In the genomic region with DNA sequence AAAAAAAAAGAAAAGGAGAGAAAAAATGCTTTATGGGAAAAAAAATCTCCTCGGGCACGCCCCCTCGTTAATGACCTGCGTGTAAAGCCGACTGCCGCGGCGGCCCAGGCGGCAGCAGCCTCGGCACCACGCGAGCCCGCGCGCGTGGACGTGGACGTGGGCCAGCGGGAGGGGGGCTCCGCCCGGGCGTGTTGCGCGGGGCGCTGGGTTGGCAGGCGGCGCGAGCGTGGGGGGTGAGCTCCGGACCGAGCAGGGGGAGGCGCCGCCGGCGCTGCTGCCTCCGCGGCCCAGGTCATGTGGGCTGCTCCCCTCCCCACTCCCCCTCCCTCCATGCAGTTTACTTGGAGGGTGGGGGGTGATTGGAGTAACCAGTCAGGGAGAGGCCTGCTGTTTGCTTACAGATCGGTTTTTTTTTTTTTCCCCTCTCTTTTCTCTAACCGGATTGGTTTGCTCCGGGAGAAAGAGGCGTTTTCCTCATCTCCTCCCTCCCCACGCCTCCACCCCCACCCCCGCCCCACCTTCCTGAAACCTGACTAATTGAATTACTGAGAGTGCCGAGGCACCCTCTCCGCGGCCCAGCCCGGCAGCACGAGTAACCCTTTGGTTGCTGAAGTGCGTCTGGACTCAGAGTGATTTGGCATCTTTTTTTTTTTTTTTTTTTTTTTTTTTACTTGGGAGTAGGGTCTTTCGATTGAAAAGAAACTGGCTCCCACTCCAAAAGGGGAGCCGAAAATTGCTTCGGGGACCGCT, we compare ENCODE assay signal across 8 mouse cellular contexts. TPM values are rescaled to one million over a fixed set of nuclear protein-coding genes. Genes with fewer than 3 reads are reported as not detected.
DNase-seq lines count a peak whose midpoint lies in the region; ATAC-seq and TF ChIP-seq lines count a peak whose summit lies in the region.

No protein-coding gene starts in this region.

- TF ChIP-seq POLR2A in olfactory bulb, adult 2 months (IDR thresholded peaks at IDR 0.05; ENCODE audit: insufficient read depth, low read depth, low read length): no peak

- peak; percentile 97 for DNase-seq in forebrain, embryonic 14.5 days (ENCODE audit: low spot score)
- peak; percentile 87 to 91 for DNase-seq in heart, postnatal 10 days
- DNase-seq in kidney, postnatal 4 days: peak; percentile 82 to 90
- DNase-seq in liver, postnatal 0 days: peak; percentile 62
- peak; percentile 26 for DNase-seq in thymus, postnatal 25 days

- H3K4me1 ChIP-seq in E14TG2a.4 (replicated peaks; ENCODE audit: low read depth, low read length): peaks cover 27% of the 10 kb centered on the region
- H3K4me1 ChIP-seq in forebrain, embryonic 14.5 days (ENCODE audit: control insufficient read depth, insufficient read depth, low read length): no peaks in the 10 kb centered on the region; the same call in 1 of the 2 replicates
- H3K4me1 ChIP-seq in liver, postnatal 0 days (ENCODE audit: insufficient read depth): no peaks in the 10 kb centered on the region
- H3K4me1 ChIP-seq in olfactory bulb, adult 2 months (ENCODE audit: control insufficient read depth, insufficient read depth, low read length): peaks cover 8% of the 10 kb centered on the region

- TF ChIP-seq EP300 in liver, postnatal 0 days (IDR thresholded peaks at IDR 0.05; ENCODE audit: low read depth): no peak

- H3K27me3 ChIP-seq in E14TG2a.4 (ENCODE audit: insufficient read depth, low read length): peaks cover 42% of the 10 kb centered on the region
- H3K27me3 ChIP-seq in forebrain, embryonic 14.5 days (replicated peaks; ENCODE audit: control insufficient read depth, insufficient read depth, low read length): peaks cover 7% of the 10 kb centered on the region; the same call in 1 of the 2 replicates
- H3K27me3 ChIP-seq in liver, postnatal 0 days (ENCODE audit: insufficient read depth, low read length): peaks cover 59% of the 10 kb centered on the region

- peak; percentile 26 for ATAC-seq in cerebellum, adult (ENCODE audit: insufficient number of reproducible peaks, low FRiP score, low TSS enrichment)
- peak; percentile 76 for ATAC-seq in forebrain, embryonic 14.5 days
- peak; percentile 82 for ATAC-seq in liver, postnatal 0 days

- H3K9ac ChIP-seq in forebrain, embryonic 14.5 days (ENCODE audit: low read length): peak overlapping the region; percentile 82
- no peak overlapping the region; the same call in 1 of the 2 replicates for H3K9ac ChIP-seq in liver, postnatal 0 days (replicated peaks)

- no peaks in the 10 kb centered on the region for H3K36me3 ChIP-seq in E14TG2a.4 (ENCODE audit: insufficient read depth, low read length)
- H3K36me3 ChIP-seq in forebrain, embryonic 14.5 days (ENCODE audit: control insufficient read depth, insufficient read depth, low read length): no peaks in the 10 kb centered on the region
- no peaks in the 10 kb centered on the region for H3K36me3 ChIP-seq in liver, postnatal 0 days (replicated peaks; ENCODE audit: insufficient read depth, low read length)

- intact Hi-C loops in heart, postnatal 10 days (cut with DNase I): loop anchor here (5.0 to 10.0 kb wide), 5 partner anchors 96 to 578 kb away; no protein-coding TSS in a partner anchor

- H3K27ac ChIP-seq in forebrain, embryonic 14.5 days (ENCODE audit: low read depth, low read length): peak overlapping the region; percentile 83
- no peak overlapping the region for H3K27ac ChIP-seq in liver, postnatal 0 days (ENCODE audit: low read depth)
- no peak overlapping the region for H3K27ac ChIP-seq in olfactory bulb, adult 2 months (ENCODE audit: insufficient read depth, low read depth, low read length)

- no peaks in the 10 kb centered on the region for H3K9me3 ChIP-seq in E14TG2a.4 (ENCODE audit: low read length)
- H3K9me3 ChIP-seq in forebrain, embryonic 14.5 days (replicated peaks; ENCODE audit: control insufficient read depth, low read length): no peaks in the 10 kb centered on the region
- H3K9me3 ChIP-seq in liver, postnatal 0 days (ENCODE audit: low read length): no peaks in the 10 kb centered on the region

- peak overlapping the region; percentile 83 for H3K4me3 ChIP-seq in E14TG2a.4 (replicated peaks; ENCODE audit: low read length)
- H3K4me3 ChIP-seq in forebrain, embryonic 14.5 days (ENCODE audit: low read depth, low read length): peak overlapping the region; percentile 67
- H3K4me3 ChIP-seq in liver, postnatal 0 days (ENCODE audit: low read depth, low read length): peak overlapping the region; percentile 62
- H3K4me3 ChIP-seq in olfactory bulb, adult 2 months (ENCODE audit: insufficient read depth, low read depth, low read length): peak overlapping the region; percentile 63

- H3K4me2 ChIP-seq in forebrain, embryonic 14.5 days (ENCODE audit: low read length): peak overlapping the region; percentile 96
- H3K4me2 ChIP-seq in liver, postnatal 0 days (ENCODE audit: low read depth, low read length): peak overlapping the region; percentile 96

- no peak for TF ChIP-seq CTCF in E14TG2a.4 (conservative IDR thresholded peaks at IDR 0.05; ENCODE audit: low read length)
- TF ChIP-seq CTCF in liver, postnatal 0 days (IDR thresholded peaks at IDR 0.05; ENCODE audit: low read depth): no peak
- no peak for TF ChIP-seq CTCF in olfactory bulb, adult 2 months (IDR thresholded peaks at IDR 0.05; ENCODE audit: insufficient read depth, low read depth, low read length)

- under 1% methylated on average over 52 of the region's 53 CpGs for WGBS in forebrain, embryonic 14.5 days
- under 1% methylated on average over 44 of the region's 53 CpGs for WGBS in liver, postnatal 0 days (ENCODE audit: insufficient replicate concordance)
- under 1% methylated on average over 53 of the region's 53 CpGs for WGBS in olfactory bulb, adult 2 months

RNA-seq across cellular contexts. Expression of a gene that starts 1.8 kb away (rescaled TPM):
- 18.8 and 20.9 TPM in 2 replicates for polyA plus RNA-seq in forebrain, embryonic 14.5 days (2014; fragmentation: Nextera tagmentation; extraction: Ambion mirVana)
- total RNA-seq in heart, postnatal 10 days (2021): 10 to 100 TPM; 32.8 to 41.9 TPM
- polyA plus RNA-seq in liver, postnatal 0 days (2015; fragmentation: Nextera tagmentation; extraction: Ambion mirVana): 2.9 and 3.0 TPM in 2 replicates
- not detected in 2 replicates for polyA plus RNA-seq in olfactory bulb, adult 2 months (2012; ENCODE audit: insufficient read depth, insufficient read length, low replicate concordance, missing spikeins)

Comparison
In these comparisons a context has a peak if more than half of its experiments do, and no peak if none do; other contexts are left out.
1. ATAC-seq: peak in every context shown above with its lines; median percentile 82 in liver, postnatal 0 days; 76 in forebrain, embryonic 14.5 days; 26 in cerebellum, adult.
2. DNase-seq: peak in every context shown above with its lines; median percentile 97 in forebrain, embryonic 14.5 days; 89 in heart, postnatal 10 days; 86 in kidney, postnatal 4 days; 62 in liver, postnatal 0 days; 26 in thymus, postnatal 25 days.